Mouse (Mus musculus) limb, embryonic 12.5 days (tissue): ENCODE measurements around the gene Cldn5. TPM values are rescaled to one million over a fixed set of nuclear protein-coding genes. Genes with fewer than 3 reads are reported as not detected.
A peak's percentile ranks its signal among the peaks of the same experiment; 100 is the strongest.

Source experiments
- ATAC-seq: fragments of 200-750 bp; cut with Nextera tagmentation; 2 replicates; pipeline ENCODE4 v1.8.0; 2017; ENCODE audit warnings: low read depth, moderate TSS enrichment; ENCODE audit not compliant: insufficient number of reproducible peaks, insufficient read depth, low FRiP score, low TSS enrichment
- H3K27ac ChIP-seq: fragments of 300-500 bp; sonication (generic); 2 replicates; pipeline ENCODE4 v1.5.1; 2016; ENCODE audit warnings: mild to moderate bottlenecking, moderate library complexity
- H3K27me3 ChIP-seq: fragments of 300-500 bp; sonication (generic); 2 replicates; pipeline ENCODE4 v1.6.1; 2016; ENCODE audit warnings: mild to moderate bottlenecking, moderate library complexity
- H3K36me3 ChIP-seq: fragments of 300-500 bp; sonication (generic); 2 replicates; pipeline ENCODE4 v1.6.1; 2016; ENCODE audit warnings: mild to moderate bottlenecking, moderate library complexity
- H3K4me1 ChIP-seq: fragments of 300-500 bp; sonication (generic); replicated peaks from 2 replicates; pipeline ENCODE4 v1.6.1; 2016
- H3K4me2 ChIP-seq: fragments of 300-500 bp; sonication (generic); 2 replicates; pipeline ENCODE4 v1.6.1; 2016; ENCODE audit warnings: mild to moderate bottlenecking, moderate library complexity
- H3K4me3 ChIP-seq: fragments of 300-500 bp; sonication (generic); replicated peaks from 2 replicates; pipeline ENCODE4 v1.5.1; 2016; ENCODE audit warnings: mild to moderate bottlenecking
- H3K9ac ChIP-seq: fragments of 300-500 bp; sonication (generic); replicated peaks from 2 replicates; pipeline ENCODE4 v1.6.1; 2016; ENCODE audit warnings: mild to moderate bottlenecking, moderate library complexity
- H3K9me3 ChIP-seq: fragments of 300-500 bp; sonication (generic); 2 replicates; pipeline ENCODE4 v1.6.1; 2016; ENCODE audit warnings: mild to moderate bottlenecking, moderate library complexity
- WGBS: fragments of 180-500 bp; shearing (Covaris S2); methylation state at CpG from one replicate; pipeline ENCODE4 v1.1.7; 2016; 5-methylcytosine and 5-hydroxymethylcytosine counted together
- polyA plus RNA-seq: library from polyadenylated mRNA; unstranded; fragments of >200 nt; fragmentation: Nextera tagmentation; extraction: Ambion mirVana; gene quantifications from 2 replicates; pipeline ENCODE4 v1.2.1, GENCODE M21; 2016

Cldn5 gene
- 15.3 and 19.4 TPM in 2 replicates for polyA plus RNA-seq

DNA sequence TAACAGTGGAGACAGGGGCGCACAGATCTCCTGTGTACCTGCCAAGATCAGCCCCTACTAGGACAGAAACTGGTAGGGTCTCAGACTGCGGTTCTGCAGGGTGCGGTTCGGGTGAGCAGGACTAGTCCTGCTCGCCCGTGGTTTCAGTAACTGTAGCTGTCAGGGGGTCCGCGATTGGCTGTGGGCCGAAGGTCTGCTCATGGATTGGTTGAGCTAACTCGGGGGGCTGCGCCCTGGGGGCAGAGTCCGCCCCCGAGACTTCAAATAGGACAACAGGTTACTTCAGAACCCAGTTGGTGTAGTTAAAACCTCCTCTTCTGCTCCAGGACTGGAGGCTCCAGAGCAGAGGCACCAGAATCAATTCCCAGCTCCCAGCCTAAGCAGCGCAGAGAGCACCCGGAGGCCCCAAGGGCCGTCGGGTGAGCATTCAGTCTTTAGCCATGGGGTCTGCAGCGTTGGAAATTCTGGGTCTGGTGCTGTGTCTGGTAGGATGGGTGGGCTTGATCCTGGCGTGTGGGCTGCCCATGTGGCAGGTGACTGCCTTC is at the start of gene Cldn5:
Cldn5 (plus strand) TSS at position 292 of the 545 bp plus-strand sequence.
- ATAC-seq, result peak; percentile 47
- Histone ChIP-seq H3K9ac (peak within 1 kb of the TSS; percentile 50), H3K4me3 (peak within 1 kb of the TSS; percentile 44), H3K9me3 (no peaks in the 10 kb centered on the region), H3K4me2 (peak within 1 kb of the TSS; percentile 69), H3K36me3 (peaks cover 17% of the 10 kb centered on the region), H3K27me3 (peaks cover 69% of the 10 kb centered on the region), H3K4me1 (peaks cover 15% of the 10 kb centered on the region), H3K27ac (0 out of 2 replicates have a peak within 1 kb of the TSS, but pooled peaks have one; percentile 23)
- 4% methylated on average over 19 of the region's 19 CpGs for WGBS

DNA sequence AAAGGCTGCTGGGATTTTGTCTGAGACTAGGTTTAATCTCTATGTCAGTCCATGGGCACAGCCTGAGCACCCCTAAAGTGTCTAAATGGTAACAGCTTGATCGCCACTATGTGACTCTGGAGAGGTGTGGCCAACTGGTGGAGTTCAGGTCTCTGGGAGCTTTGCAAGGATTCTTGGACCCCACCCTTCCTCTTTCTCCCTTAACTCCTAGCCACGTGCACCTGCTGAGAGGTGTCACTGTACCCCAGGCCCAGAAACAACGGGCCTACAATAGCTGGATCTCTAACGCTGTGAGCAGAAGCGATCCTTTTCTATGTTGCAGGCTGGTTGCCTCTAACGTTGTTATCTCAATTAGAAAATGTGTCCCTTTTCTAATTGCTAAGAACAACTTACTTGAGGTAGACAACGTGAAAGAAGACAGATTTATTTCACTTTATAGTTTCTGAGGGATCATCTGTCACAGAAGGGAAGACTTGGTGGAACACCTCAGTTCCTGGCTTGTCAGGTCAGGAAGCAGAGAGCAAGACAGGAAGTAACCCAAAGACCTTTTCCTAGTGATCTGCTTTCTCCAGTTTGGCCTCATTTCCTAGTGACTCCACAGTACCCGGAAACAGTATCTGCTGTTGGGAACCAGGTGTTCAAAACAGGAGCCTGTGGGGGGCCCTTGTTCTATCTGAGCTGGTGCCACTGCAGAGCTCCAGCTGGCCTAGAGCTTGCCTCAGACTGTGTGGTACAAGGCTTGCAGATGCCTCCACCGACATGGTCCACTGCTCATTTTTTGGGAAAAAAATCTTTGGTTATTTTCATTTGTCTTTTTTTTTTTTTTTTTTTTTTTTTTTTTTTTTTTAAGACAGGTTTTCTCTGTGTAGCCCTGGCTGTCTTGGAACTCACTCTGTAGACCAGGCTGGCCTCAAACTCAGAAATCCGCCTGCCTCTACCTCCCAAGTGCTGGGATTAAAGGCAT is 48.8 kb upstream of the Cldn5 start:
- WGBS, result 69% methylated on average over 10 of the region's 10 CpGs

DNA sequence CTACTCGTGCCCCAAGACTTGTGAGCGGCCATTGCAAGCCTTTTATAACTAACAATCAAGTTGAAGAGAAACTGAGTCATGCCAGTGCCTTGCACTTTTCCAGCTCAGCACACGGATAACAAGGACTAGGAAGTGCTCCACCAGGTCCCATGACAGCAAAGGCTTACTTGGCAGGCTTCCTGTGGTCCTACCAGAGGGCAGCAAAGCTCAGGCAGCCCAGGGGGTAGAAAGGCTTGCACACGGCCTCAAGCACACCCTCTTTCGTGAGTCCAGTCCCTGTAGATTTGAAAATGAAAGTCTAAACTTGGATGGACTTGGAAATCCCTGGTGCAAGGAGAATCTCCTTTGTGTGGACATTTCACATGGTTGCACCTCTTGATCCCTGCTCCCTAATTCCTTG is 47.5 kb upstream of the Cldn5 start:
- H3K9me3 ChIP-seq, result no peaks in the 10 kb centered on the region
- H3K4me2 ChIP-seq, result no peak overlapping the region
- no peak for ATAC-seq
- no peaks in the 10 kb centered on the region for H3K36me3 ChIP-seq
- 79% methylated on average over 5 of the region's 5 CpGs for WGBS
- H3K27ac ChIP-seq, result no peak overlapping the region
- no peaks in the 10 kb centered on the region; the same call in 1 of the 2 replicates for H3K27me3 ChIP-seq
- no peak overlapping the region for H3K9ac ChIP-seq
- no peak overlapping the region for H3K4me3 ChIP-seq
- 0 out of 2 replicates have a peak, but pooled peaks cover 2% of the 10 kb centered on the region for H3K4me1 ChIP-seq

More for the DNA sequence above, 48.8 kb upstream of the Cldn5 start:
- H3K9ac ChIP-seq, result no peak overlapping the region
- H3K4me3 ChIP-seq, result no peak overlapping the region
- H3K9me3 ChIP-seq, result no peaks in the 10 kb centered on the region
- H3K36me3 ChIP-seq, result no peaks in the 10 kb centered on the region
- H3K4me2 ChIP-seq, result no peak overlapping the region
- no peak for ATAC-seq
- no peaks in the 10 kb centered on the region for H3K27me3 ChIP-seq
- 0 out of 2 replicates have a peak, but pooled peaks cover 2% of the 10 kb centered on the region for H3K4me1 ChIP-seq
- no peak overlapping the region for H3K27ac ChIP-seq

DNA sequence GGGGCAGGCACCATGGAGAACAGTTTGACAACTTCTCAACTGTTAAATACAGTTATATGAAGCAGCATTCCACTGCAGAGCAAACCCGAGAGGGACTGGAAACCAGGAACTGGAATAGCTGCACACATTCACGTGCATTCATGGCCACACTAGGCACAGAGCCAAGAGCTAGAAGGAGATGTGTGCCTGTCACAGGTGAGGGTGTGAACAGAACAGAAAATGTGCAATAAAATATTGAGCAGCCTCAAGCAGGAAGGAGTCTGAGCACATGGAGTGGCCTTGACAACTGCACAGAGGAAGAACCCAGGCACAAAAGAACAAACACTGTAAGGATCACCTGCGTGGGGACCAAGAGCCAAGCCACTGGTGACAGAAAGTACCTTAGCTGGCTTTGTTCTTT is 46.0 kb upstream of the Cldn5 start:
- no peak overlapping the region for H3K9ac ChIP-seq
- no peaks in the 10 kb centered on the region for H3K36me3 ChIP-seq
- H3K4me3 ChIP-seq, result no peak overlapping the region
- H3K27ac ChIP-seq, result 0 out of 2 replicates have a peak overlapping the region, but pooled peaks have one; percentile 4
- WGBS, result 68% methylated on average over 3 of the region's 3 CpGs
- H3K9me3 ChIP-seq, result no peaks in the 10 kb centered on the region
- no peaks in the 10 kb centered on the region; the same call in 1 of the 2 replicates for H3K27me3 ChIP-seq
- 0 out of 2 replicates have a peak, but pooled peaks cover 2% of the 10 kb centered on the region for H3K4me1 ChIP-seq
- no peak overlapping the region for H3K4me2 ChIP-seq
- ATAC-seq, result no peak

DNA sequence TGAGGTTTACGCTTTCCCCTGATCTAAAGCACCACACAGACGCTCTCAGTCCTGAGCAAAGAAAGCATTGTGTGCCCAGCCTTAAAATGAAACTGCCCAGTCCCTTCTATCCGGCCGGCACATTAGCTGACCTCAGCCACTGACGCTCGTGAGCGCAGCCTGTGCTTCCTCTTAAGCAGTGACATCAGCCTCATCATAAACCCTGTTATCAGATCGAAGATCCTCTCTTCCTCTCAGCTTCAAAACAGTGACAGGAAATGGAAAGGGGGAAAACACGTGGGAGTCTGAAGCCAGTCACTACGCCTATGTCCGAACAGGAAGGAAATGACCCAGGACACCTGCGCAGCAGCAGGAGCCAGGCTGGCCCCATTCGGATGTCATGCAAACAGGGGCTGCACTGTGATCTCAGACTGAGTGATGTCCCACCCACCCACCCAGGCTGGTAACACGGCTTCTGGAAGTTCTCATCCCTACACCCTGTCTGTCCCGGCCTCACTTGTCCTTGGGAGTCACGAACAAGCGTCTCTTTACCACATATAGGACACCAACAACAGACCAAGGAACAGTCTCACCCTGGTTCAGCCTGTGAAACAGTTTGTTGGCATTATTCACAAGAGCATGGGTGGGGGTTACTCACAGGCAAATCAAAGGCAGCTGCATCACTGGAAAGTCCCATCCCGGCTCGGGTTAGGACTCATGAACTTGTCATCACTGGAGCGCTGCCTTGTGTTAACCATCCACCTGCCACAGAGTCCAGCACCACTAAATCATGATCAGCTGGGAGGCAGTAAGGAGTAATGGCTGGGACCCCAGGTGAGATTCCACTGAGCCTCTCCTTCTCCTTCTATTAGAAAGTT is 43.3 kb upstream of the Cldn5 start:
- 47% methylated on average over 20 of the region's 20 CpGs for WGBS
- H3K27ac ChIP-seq, result 0 out of 2 replicates have a peak overlapping the region, but pooled peaks have one; percentile 23
- no peak overlapping the region for H3K4me2 ChIP-seq
- no peak overlapping the region for H3K4me3 ChIP-seq
- no peaks in the 10 kb centered on the region for H3K36me3 ChIP-seq
- H3K9me3 ChIP-seq, result no peaks in the 10 kb centered on the region
- H3K4me1 ChIP-seq, result 0 out of 2 replicates have a peak, but pooled peaks cover 2% of the 10 kb centered on the region
- peaks cover 6% of the 10 kb centered on the region; the same call in 1 of the 2 replicates for H3K27me3 ChIP-seq
- no peak for ATAC-seq
- no peak overlapping the region for H3K9ac ChIP-seq

DNA sequence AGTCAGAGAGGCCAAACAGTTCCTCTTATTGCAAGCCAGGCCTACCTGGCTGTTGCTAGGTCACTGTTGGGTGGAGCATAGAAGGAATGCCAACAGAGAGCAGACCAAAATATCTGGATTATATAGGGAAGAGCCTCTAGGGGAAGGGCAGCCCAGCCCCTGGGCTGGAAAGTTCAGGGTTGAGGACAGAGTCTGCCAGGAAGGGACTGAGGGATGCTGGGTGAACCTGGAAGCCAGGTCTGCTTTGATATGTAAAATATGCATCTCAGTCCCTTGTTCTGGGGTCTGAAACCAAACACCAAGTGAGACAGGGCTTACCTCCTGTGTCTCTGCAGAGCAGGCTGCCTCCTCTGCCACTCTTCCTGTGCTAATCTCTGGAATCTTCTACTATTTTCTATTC is 38.3 kb upstream of the Cldn5 start:
- H3K27ac ChIP-seq, result no peak overlapping the region
- no peaks in the 10 kb centered on the region for H3K36me3 ChIP-seq
- H3K27me3 ChIP-seq, result peaks cover 10% of the 10 kb centered on the region; the same call in 1 of the 2 replicates
- H3K9me3 ChIP-seq, result no peaks in the 10 kb centered on the region
- H3K4me3 ChIP-seq, result no peak overlapping the region
- no peak overlapping the region for H3K4me2 ChIP-seq
- no peak overlapping the region for H3K9ac ChIP-seq
- no peak for ATAC-seq
- H3K4me1 ChIP-seq, result no peaks in the 10 kb centered on the region

DNA sequence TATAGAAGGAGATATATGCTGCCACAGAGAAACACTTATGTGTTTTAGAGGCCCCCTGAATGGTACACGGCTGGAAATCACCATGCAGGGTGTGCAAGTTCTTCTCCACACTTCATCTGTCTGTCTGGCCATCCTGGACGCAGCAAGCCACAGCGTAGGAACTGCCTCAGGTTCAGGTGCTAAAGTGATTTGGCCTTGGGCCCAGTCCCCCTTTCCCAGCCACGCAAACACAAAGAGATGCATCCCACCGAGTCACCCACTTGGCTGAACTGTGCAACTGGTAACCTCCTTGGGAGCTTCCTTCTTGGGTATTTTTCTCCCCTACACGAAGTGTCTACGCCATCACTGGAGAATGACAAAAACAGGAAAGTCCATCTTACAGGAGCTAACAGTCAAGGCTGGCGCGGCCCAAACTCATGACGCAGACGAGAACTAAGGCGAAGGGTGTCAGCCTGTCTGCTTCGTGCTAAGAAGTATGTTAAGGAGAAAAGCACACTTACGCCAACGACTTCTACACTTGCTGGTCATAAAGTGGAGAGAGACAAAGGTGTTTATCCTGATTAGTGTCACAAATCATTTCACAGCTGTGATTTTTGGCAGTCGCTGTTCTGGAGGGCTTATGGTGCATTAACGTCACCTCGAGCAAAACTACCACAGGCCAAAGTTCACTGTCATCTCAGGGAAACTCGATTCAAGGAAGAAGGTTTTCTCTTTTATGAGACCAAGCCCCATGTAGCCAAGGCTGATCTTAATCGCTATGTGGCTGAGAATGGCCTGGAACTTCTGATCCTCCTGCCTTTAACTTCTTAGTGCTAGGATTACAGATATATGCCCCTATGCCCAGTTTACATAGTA is 30.2 kb upstream of the Cldn5 start:
- 64% methylated on average over 20 of the region's 20 CpGs for WGBS
- H3K9ac ChIP-seq, result no peak overlapping the region
- H3K27me3 ChIP-seq, result 0 out of 2 replicates have a peak, but pooled peaks cover 3% of the 10 kb centered on the region
- no peak overlapping the region for H3K4me3 ChIP-seq
- H3K4me2 ChIP-seq, result no peak overlapping the region
- no peaks in the 10 kb centered on the region for H3K4me1 ChIP-seq
- H3K36me3 ChIP-seq, result no peaks in the 10 kb centered on the region
- ATAC-seq, result no peak
- H3K9me3 ChIP-seq, result 0 out of 2 replicates have a peak, but pooled peaks cover 3% of the 10 kb centered on the region
- H3K27ac ChIP-seq, result no peak overlapping the region

DNA sequence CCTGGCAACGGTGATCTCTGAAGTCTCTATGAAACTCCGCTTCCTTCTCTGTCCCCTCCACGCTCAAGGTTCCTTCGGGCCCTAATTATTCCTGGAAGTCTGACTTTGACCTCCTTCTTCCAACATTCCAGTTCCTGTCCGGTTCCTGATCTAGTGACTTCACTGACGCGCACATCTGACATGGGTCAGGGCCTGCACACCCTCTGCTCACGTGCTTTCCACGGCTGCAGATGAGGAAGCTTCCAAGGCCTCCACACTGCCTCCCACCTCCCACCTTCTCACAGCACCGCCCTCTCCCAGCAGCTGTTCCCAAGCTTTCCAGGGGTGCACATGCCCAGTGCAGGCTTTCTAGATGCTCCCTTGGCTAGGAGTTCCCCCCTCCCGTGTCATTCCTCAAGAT is 25.5 kb upstream of the Cldn5 start:
- H3K27ac ChIP-seq, result no peak overlapping the region
- H3K4me1 ChIP-seq, result no peaks in the 10 kb centered on the region
- no peak overlapping the region for H3K4me3 ChIP-seq
- no peaks in the 10 kb centered on the region; the same call in 1 of the 2 replicates for H3K27me3 ChIP-seq
- 0 out of 2 replicates have a peak, but pooled peaks cover 3% of the 10 kb centered on the region for H3K9me3 ChIP-seq
- WGBS, result 77% methylated on average over 11 of the region's 11 CpGs
- ATAC-seq, result no peak
- H3K36me3 ChIP-seq, result no peaks in the 10 kb centered on the region
- no peak overlapping the region for H3K9ac ChIP-seq
- no peak overlapping the region for H3K4me2 ChIP-seq

DNA sequence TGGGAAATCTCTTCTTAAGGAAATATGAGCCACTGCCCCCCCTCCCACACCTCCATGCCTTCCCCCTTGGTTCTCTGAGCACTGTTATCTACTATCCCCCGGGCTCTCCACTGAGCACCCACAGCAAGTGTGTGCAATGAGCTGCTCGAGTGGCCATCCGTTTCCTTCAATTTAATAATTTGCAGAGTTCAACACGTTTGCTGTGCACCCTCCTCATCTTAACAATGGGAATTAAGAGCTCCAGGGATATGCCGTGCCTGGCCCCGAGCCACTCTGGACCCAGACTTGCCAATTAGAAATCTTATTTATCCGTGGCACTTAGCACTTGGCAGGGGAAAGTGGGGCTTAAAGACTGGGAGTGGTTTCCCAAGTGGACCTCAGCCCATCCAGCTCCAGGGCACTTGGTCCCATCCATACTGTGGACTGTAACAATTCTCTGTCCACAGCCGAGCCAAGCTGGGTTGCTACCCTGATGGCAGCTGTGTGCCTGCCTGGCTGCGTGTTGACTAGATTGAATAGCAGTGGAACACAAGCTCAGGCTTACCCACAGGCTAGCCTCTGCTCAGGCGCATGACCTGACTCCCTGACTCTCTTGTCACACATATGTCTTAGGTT is 24.7 kb upstream of the Cldn5 start:
- no peak for ATAC-seq
- H3K4me2 ChIP-seq, result no peak overlapping the region

DNA sequence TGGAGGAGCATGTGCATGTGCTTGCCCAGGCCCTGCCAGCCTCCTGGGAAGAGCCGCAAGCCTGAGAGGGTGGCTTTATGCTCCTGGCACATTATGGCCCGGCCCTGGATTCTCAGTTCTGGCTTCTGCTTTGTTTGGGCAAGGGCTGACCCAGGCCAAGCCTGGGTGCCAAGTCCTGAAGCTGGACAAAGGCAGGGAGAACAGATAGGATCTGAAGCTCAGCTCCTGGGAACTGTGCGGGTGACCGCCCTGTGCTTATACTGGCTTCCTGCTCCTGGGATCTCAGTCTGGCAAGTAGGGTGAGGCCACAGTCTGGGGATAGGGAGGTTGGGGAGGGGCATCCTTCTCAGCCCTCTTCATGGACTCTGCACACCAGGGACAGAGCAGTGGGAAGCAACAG is 14.9 kb upstream of the Cldn5 start:
- no peak overlapping the region for H3K27ac ChIP-seq
- no peak overlapping the region for H3K9ac ChIP-seq
- 88% methylated on average over 4 of the region's 4 CpGs for whole genome bisulfite sequencing

More for the DNA sequence above, 24.7 kb upstream of the Cldn5 start:
- Histone ChIP-seq H3K4me3 (no peak overlapping the region), H3K4me1 (no peaks in the 10 kb centered on the region), H3K9ac (no peak overlapping the region), H3K27me3 (no peaks in the 10 kb centered on the region; the same call in 1 of the 2 replicates), H3K9me3 (0 out of 2 replicates have a peak, but pooled peaks cover 3% of the 10 kb centered on the region), H3K36me3 (no peaks in the 10 kb centered on the region), H3K27ac (no peak overlapping the region)
- WGBS, result 82% methylated on average over 10 of the region's 10 CpGs

More for the DNA sequence above, 14.9 kb upstream of the Cldn5 start:
- H3K4me3 ChIP-seq, result no peak overlapping the region
- ATAC-seq, result no peak
- no peaks in the 10 kb centered on the region for H3K27me3 ChIP-seq
- H3K4me2 ChIP-seq, result no peak overlapping the region
- H3K36me3 ChIP-seq, result no peaks in the 10 kb centered on the region
- no peaks in the 10 kb centered on the region for H3K9me3 ChIP-seq
- H3K4me1 ChIP-seq, result no peaks in the 10 kb centered on the region
